Mouse (Mus musculus) cerebellum, adult 2 months (tissue): ENCODE results near the gene Rerg.

ENCODE experiments used
- CTCF ChIP-seq: fragments of 200-500 bp; IDR thresholded peaks from 2 replicates; pipeline ENCODE4 v1.5.1; 2011; ENCODE audit warnings: low read depth, mild to moderate bottlenecking, control low read depth, low read length, moderate library complexity, borderline replicate concordance; ENCODE audit not compliant: insufficient read depth
- POLR2A ChIP-seq: fragments of 200-500 bp; IDR thresholded peaks from 2 replicates; pipeline ENCODE4 v1.6.1; 2011; ENCODE audit warnings: low read length, control low read depth, borderline replicate concordance; ENCODE audit not compliant: insufficient read depth

DNA sequence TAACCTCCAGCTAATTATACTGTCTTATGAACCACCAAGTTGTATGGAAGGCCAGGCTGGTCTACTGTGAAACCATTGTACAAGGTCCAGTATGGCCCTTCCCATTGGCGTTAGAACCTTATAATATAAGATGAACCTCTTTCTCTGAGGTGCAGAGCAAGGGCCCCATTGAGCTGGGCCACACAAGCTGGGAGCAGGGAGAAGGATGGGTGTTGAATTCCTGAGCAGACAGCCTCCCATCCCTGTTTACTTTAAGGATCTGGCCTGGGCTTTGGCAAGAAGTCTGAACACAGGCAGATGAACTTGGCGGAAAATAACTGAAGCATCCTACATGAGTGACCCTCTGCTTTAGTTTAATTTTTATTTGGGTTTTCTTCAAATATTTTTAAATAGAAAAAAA lies 75.8 kb downstream of the Rerg start:
- TF ChIP-seq CTCF (no peak), POLR2A (no peak)
